In the genomic region with DNA sequence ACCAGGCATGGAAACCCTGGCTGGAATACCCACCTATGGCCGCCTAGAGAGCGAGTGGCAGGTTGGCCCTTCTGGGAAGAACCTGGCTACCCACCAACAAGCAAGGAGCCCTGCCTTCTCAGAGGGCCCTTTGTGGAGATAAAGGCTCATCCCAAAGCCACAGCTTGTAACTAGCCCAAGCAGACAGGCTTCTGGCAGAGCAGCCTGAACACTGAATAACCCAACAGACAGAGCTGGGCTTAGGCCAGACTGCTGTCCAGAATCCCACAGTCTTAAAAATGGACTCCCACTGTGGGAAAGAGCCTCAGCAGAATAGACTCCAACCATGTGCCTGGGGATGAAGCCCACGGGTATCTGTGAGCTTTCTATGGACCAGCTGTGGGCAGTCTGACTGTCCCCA, we compare ENCODE assay signal across 24 mouse cellular contexts.
"Had no signal": no experiment of that assay in that cellular context is flagged by ENCODE, and none has a peak within 500 bp of the region (broad histone marks: within the 10 kb centered on the region; RNA-seq: fewer than 3 reads in every experiment).

No protein-coding gene starts in this region.

- H3K9ac ChIP-seq: kidney, embryonic 15.5 days; limb, embryonic 13.5 days; liver, embryonic 12.5 days; liver, embryonic 15.5 days; lung, embryonic 15.5 days; midbrain, embryonic 13.5 days; neural tube, embryonic 12.5 days; neural tube, embryonic 15.5 days; stomach, embryonic 15.5 days had no signal

- H3K4me1 ChIP-seq: limb, embryonic 10.5 days; midbrain, embryonic 10.5 days; midbrain, embryonic 13.5 days; neural tube, embryonic 12.5 days; neural tube, embryonic 15.5 days; stomach, embryonic 15.5 days had no signal

- DNase-seq: kidney, postnatal 10 days; kidney, postnatal 36 days; layer of hippocampus, postnatal 36 days; liver; lung, adult 18-20 months; lung, postnatal 10 days; lung, postnatal 36 days; retina, postnatal 1 day; right cerebral cortex, postnatal 25 days; spleen, adult 18-20 months; thymus, postnatal 25 days had no signal

- H3K27ac ChIP-seq: kidney, embryonic 15.5 days; left cerebral cortex, adult 2 months; limb, embryonic 10.5 days; limb, embryonic 13.5 days; liver, embryonic 12.5 days; liver, embryonic 15.5 days; lung, embryonic 15.5 days; midbrain, embryonic 10.5 days; midbrain, embryonic 13.5 days; neural tube, embryonic 12.5 days; neural tube, embryonic 15.5 days; stomach, embryonic 15.5 days had no signal

- H3K4me3 ChIP-seq: kidney, embryonic 15.5 days; left cerebral cortex, adult 2 months; limb, embryonic 10.5 days; limb, embryonic 13.5 days; liver, embryonic 12.5 days; liver, embryonic 15.5 days; lung, embryonic 15.5 days; megakaryocyte, embryonic 14.5 days; midbrain, embryonic 10.5 days; midbrain, embryonic 13.5 days; neural tube, embryonic 12.5 days; neural tube, embryonic 15.5 days; stomach, embryonic 15.5 days had no signal

- H3K27me3 ChIP-seq: kidney, embryonic 15.5 days; limb, embryonic 13.5 days; liver, embryonic 12.5 days; liver, embryonic 15.5 days; lung, embryonic 15.5 days; megakaryocyte, embryonic 14.5 days; midbrain, embryonic 13.5 days; neural tube, embryonic 12.5 days; neural tube, embryonic 15.5 days; stomach, embryonic 15.5 days had no signal

- H3K4me2 ChIP-seq: kidney, embryonic 15.5 days; limb, embryonic 13.5 days; liver, embryonic 12.5 days; liver, embryonic 15.5 days; lung, embryonic 15.5 days; midbrain, embryonic 13.5 days; neural tube, embryonic 12.5 days; neural tube, embryonic 15.5 days; stomach, embryonic 15.5 days had no signal

- H3K9me3 ChIP-seq: kidney, embryonic 15.5 days; limb, embryonic 10.5 days; limb, embryonic 13.5 days; liver, embryonic 12.5 days; liver, embryonic 15.5 days; lung, embryonic 15.5 days; megakaryocyte, embryonic 14.5 days; midbrain, embryonic 10.5 days; midbrain, embryonic 13.5 days; neural tube, embryonic 12.5 days; neural tube, embryonic 15.5 days; stomach, embryonic 15.5 days had no signal

- ATAC-seq: liver, embryonic 12.5 days; midbrain, embryonic 13.5 days had no signal
